Mouse (Mus musculus) lung, adult 18-20 months (tissue): ENCODE results near the gene Nrros.

Experiments used
- DNase-seq, 2 experiments: peaks; one replicate each; pipeline ENCODE4 v3.0.0; 2022; ENCODE audit warnings: mixed read lengths in 2 of 2

The Nrros gene

DNA sequence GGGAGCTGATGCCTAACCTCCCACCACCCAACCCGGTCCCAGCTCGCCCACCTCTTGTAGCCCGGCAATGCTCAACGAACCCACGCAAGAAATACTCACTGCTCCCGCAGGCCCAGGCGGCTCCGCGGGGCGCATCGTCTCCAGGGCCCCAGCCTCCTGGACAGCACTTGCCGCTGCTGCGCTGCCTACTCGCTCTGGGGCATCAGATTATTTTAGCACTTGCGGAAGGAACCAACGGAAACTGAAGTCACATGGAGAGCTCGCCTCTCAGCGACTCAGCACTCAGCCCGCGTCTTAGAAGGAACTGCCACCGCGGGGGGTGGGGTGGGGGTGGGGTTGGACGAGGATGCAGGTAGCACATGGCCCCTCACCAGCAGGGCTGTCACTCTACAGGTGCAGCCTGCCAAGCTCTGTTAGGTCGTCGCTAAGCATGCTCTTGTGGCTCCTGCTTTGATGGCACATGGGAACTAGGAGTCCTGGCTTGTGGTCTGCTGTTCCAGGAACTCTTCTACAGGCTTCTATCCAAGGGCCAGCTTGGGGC, at the start of gene Nrros:
Gene Nrros (minus strand): TSS at position 314 of the 541 bp plus-strand sequence.
- DNase-seq: peak; percentile 69 to 70

DNA sequence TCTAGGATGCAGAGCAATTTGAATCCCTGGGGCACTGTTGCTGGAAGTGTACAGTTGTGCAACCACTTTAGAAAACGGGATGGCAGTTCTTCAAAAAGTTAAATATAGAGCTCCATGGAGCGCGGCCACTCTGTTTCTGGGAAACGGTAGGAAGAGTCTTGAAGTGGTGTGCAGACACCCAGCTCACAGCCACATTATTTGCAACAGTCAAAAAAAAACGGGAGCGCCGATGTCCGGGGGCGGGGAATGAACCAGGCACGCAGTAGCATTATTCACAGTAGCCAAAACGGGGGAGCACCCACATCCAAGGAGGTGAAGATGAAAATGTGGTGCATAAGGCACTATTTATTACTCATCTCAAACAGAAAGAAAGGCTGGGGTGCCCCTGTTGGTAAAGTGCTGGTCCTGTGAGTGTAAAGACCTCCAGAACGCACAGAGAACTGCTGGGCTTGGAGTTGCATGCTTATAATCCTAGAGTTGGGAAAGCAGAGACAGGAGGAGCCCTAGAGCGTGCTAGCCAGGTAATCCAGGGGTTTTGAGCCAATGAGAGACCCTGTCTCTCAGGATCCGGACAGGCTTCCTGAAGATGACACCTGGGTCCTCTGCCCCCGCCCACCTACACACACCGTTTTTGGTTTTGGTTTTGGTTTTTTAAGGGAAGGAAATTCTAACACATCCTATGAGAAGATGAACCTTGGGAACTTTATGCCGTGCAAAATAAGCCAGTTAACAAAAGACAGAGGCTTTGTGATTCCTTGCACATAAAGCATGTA, 49.6 kb upstream of the Nrros start:
- no peak for DNase-seq

DNA sequence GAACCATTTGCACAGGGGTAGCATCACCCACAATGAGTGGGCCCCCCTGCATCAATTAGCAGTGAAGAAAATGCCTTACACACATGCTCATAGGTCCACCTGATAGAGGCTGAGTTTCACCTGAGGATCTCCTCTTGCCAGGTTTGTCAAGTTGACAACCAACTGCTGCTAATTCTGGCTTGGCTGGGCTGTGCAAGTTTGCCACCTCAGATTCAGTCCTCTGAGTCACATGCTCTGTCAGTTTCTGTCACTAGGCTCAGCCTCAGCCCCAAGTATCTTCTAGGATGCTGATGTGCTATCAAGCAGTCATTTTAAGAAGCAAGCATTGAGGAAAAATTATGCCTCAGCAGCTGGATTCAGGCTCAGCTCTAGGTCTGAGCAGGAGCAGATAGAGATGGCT, 48.8 kb upstream of the Nrros start:
- no peak for DNase-seq

DNA sequence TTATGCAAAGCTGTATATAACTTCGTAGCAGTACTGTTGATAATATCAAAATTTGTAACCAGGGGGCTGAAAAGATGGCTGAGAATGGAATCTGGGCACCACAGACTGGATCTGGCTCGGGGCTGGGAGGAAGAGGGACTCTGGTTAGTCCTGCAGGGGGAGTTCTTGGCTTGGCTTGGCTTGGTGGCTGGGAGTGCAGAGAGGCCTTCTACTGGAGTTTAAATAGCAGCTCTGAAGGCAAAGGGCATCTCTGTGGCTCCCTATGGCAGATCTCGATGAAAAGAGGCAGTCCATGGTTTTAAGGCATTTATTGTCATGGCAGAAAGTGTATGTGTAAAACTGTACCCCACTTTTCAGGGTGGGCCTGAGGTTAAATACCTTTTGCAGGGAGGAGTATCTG, 39.5 kb upstream of the Nrros start:
- no peak for DNase-seq

DNA sequence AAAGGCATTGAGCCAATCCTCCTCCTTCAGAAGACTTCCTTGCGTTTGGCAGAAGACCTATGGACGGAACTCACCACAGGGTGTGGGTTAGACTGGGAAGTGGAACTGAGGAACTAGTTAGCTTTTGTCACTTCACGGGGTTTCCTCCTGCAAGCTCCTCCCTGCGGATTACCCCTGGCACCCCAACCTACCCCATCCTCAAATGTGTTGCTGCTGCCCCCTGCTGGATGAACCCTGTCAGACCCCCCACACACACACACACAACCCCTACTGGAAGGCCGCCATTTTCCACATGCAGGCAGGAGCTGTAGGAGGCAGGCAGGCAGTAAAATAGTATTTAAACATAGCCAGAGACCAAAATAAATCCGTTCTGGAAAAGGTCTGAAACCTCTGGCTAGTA, 37.3 kb upstream of the Nrros start:
- DNase-seq: peak; percentile 79 to 80

DNA sequence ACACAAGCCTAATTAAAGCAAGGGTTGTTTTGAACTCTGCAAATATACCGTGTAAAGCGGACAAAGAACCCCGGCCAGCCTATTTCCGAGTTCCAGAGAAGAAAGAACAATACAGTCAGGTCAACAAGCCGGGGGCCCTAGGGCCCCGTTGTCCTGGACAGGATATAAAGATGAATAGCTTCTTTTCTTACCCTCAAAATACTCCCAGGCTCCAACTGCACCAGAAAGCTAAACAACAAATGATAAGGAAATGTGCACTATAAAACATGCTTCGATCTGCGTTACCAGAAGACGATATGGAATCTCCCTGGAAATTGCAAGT, 35.6 kb upstream of the Nrros start:
- DNase-seq: peak in 1 of 2 experiments; percentile 19

DNA sequence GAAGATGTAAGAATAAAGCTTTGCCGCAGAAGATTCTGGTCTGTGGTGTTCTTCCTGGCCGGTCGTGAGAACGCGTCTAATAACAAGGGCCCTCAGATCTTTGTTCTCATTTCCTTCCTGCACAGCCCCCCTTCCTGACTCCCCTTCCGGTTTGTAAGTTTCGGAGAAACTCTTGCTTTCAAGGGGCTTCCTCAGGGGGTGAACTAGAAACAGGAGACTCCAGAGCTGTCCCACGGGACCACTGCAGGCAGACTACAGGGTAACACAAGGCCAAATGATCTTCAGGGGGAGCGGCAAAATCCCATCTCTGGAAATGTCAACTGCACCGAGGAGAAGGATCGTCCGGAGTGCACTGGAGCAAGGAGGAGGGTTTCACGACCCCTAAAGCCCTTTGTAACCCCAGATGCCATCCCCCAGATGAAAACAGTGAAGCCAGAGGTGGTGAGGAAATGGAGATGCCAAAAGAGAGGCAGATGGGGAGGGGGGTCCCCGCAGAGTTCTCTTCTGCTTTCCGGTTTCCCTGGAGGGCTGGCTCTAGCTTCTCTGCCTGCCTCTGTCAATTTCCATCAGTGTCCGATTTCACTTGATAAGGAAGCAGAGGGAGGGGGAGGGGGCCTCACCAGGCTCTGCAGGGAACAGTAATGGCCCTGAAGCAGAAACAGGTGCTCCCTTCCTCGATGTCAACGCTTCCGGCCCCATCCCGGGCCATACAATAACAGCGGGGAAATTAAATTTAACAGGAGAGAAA, 35.0 kb upstream of the Nrros start:
- peak; percentile 41 to 43 for DNase-seq

DNA sequence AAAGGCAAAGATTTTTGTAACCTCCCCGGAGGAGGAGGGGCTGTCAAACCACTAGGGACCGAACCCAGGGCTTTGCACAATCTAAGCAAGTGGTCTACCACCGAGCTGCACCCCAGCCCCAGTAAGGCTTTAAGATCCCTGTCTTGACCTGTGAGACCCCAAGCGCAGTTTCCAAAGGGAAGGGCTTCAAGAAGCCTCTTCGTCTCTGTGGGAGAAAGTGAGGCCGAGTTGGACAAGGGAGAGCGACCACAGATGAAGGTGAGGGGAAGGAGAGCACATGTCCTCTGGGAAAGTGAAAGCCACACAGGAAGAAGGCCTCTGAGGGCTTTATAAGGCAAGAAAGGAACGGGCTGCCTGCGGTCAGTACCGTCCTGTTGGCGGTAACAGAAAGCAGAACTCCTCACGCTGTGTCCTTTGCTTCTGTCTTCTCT, 24.6 kb upstream of the Nrros start:
- peak; percentile 58 to 66 for DNase-seq

DNA sequence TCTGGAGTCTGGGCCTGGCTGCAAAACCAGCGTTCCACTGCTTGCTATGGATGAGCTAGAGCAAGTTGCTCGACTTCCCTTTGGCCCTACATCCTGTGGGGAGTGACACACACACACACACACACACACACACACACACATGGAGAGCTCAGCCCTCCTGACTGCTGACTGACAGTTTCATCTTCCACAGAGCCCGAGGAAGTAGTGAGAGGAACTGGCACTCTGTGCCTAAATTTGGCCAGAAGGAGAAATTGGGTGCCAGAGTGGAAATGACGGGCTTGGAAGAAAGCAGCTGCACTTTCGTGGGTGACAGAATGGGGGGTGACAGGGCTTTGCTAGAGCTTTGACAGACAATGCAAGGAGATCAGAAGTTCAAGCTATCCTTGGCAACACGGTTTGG, 23.7 kb upstream of the Nrros start:
- peak; percentile 49 to 57 for DNase-seq

DNA sequence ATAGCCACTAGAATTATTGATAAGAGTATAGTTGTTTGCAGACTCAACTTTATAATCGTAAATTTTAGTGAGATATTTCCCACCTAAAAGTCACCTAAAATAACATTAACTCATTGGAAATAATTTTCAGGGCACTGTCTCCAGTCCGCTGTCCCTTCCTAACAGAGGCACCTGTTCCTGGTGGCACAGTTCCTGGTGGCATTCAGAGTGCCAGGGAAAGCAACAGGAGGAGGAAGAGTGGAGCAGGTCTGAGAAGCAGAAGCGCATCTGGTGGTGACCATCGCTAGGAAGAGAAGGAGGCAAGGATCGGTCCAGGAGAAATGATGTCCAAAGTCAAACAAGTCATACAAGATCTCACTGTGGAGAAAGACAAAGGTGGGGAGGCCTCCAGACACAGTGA, 20.7 kb upstream of the Nrros start:
- no peak for DNase-seq

DNA sequence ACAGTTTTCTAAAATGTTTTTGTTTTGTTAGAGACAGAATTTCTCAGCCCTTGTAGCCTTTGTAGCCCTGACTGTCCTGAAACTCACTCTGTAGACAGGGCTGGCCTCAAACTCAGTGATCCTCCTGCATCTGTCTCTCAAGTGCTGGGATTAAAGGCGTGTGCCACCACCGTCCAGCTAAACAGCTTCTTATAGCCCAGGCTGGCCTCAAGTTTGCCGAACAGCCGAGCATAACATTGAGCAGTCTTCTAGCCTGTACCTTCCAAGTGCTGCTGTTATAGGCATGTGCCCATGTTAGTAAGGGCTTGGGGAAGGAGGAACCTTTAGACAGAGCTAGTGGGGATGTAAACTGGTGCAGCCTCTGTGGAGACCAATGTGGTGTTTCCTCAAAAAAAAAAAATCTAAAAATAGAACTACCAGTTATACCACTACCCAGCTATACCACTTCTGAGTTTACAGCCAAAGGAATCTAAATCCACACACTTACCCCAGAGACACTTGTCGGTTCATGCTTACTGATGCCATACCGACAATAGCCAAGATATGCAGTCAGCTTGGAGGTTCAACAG, 14.0 kb upstream of the Nrros start, which contains the start of gene Bex6:
Gene Bex6 (plus strand): TSS at position 491 of the 569 bp plus-strand sequence.
- no peak for DNase-seq

DNA sequence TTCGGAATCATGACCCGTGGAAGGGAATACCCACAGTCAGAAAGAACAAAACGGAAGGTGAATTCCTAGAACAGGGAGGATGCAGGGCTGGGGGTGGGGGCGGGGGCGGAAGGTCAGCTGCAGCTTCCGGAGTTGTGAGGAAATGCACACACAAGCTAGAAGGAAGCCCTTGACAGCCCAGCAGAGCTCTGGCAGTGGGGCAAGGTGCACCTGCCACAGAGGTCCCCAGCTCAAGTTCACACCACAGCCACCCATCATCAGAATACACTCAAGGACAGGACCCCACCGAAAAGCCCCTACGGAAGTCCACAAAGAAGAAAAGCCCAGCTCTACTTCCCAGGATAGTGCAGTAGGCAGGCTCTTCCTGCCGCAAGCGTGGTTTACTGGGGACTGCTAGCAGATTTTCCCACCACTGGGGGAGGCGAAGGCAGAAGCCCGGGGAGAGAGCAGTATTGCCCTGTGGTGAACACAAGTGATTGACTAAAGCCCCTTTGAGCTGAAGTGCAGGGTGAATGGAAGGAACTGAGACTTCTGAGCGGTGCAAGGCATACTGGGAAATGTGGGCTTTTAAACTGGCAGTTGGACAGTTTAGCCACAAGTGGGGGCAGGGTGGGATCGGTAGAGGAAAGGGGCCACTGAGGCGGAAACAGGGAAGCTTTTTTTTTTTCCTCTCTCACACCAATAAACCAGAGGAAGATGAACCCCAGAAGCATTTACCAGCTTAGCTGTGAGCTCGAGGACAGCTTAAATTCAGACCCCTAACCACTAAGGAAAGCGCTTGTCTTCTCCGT, 11.7 kb upstream of the Nrros start:
- peak; percentile 31 to 54 for DNase-seq

DNA sequence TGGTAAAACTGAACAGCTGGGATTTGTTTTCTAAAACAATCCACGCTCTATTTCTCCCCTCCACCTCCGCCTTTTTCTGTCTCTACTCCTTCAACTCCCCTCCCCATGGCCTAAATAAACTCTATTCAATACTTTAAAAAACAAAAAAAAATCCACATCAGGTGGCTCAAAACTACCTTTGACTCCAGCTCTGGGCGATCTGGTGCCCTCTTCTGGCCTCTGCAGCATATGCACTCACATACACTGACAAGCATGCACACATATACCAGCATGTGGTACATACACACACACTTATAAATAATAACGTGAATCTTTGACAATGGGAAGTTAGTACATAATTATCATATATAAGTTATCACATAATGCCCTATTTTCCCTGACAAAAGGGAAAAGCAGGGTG, 9.6 kb upstream of the Nrros start:
- DNase-seq: no peak

DNA sequence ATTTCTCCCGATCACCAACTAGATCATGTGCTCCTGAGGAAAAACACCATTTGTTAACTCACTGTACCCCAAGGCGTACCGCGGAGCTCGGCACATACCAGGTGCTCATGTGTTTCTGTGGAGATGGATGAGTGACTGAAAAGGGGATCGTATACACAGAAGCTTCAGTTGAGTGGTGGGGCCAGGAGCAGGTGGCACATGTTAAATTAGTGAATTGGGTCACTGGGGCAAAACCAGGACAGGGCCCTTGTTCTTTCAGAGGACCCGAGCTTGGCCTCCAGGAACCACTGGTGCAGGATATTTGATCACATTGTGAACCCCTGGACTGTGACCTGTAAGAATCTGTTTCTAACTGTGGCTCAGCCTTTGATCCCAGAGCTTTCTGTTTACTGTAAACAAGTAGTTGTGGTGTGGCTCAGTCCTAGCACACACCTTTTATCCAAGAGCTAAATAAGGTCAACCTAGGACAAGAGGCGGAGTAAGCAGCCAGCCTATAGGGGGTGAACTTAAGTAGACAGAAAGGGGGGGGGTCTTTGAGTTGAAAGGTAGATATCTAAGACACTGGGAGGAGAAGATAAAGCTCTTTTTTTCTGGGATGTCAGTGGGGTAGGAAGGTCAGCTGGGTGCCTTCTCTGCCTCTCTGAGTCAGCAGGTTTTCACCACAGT, 9.1 kb upstream of the Nrros start:
- no peak for DNase-seq

DNA sequence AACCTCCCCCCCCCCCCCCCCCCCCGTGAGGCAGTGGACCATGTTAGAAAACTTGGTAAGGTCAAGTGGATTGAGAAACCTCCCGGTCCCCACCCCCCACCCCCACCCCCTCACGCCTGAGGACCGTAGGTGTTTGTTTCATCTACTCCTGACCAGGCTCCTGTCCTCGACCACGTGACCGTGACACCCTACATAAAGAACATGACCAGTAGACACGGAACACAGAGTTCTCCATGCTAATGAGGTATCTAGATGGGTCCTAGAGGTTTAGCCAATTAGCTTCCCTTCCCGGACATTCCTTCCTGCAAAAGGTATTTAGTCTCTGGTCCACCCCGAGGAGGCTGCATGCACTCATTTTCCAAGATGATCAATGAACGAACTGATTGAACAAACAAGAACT, 8.0 kb upstream of the Nrros start:
- DNase-seq: no peak

DNA sequence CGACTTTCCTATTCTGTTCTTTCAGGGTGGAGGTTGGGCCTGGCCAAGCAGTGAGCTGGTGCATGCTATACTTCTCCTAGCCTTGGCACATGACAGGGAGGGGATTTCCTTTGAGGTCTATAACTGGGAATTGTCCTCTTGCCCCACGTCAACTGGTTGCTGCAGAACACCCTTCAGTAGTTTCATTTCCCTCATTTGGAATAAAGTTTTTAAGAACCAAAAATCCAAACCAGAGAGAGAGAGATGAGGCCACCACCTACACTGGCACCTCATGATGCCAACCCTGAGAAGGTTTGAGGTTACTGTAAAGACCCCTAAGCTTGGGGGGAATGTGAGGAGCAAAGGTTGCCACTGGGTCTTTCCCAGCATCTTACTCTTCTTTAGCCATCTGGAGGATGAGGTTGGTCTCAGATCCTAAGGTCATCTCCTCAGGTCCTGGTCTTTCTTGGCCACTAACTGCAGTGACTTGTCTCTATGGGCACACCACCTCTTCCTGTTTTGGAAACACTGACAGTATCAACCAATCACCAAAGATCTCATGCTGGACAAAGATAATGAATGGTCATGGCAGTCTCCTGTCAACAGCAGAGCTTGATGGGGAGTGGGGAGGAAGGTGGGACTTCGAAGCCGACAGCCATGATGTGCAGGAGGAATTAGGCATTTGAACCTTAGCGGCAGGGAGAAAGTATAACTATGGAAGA, 5.8 kb upstream of the Nrros start:
- DNase-seq: no peak

DNA sequence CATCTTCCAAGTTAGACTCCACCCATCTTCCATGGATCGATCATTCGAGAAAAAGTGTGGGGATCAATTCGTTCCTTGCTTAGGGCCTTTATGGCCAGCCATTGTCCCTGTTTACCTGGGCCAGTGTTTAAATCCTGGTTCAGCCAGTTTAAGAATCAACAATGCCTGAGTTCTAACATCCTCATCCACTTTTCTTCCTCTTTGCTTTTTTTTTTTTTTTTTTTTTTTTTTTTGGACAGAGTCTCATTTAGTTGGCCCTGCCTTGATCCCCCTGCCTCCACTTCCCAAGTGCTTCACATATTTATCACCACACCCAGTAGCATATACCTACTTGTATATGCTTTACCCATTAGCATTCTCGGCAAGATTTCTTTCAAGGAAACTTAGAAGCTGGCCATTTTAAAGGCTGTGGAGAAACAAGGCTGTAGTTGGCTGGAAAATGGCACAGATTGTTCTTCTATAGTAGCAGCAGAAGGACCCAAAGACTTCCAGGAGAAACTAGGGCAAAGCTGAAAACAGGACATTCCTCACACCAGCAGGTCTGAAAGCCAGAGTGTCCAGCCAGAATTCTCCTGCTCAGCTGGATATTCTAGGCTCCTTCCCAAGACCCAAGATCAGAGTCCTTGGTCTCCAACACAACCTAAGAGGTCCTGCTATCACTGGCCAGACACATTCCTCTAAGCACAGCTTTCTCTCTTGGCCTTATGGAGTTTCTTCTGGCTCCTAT, 2.6 kb upstream of the Nrros start:
- no peak for DNase-seq

DNA sequence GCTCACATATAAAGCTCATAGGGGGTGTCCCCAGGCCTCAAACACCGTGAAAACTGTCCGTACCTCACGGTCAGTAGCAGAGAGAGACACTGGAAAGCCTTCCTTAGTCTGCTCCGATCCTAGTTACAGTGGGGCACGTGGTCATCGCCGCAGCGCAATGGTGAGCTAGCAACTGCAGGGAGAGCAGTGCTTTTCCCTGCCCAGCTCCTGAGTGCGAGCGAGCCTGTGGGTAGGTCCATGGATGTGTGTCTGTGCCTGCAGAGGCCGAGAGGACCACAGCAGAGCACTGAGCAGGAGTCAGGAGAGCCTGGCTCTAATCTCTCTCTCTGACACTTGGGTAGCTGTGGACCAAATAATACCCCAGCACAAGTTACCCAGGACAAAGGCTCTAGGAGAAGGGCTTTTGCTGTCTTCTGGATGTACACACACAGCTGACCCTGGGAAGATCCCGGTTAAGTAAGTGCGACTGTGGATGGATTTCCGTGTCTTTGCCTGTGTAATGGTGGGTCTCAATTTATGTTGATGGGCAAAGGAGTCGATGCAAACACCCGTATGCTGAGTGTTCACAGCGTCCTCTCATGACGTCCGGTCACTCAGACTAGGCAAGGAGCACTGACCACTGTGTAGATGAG, 882 bp downstream of the Nrros start:
- DNase-seq: peak; percentile 29 to 48

DNA sequence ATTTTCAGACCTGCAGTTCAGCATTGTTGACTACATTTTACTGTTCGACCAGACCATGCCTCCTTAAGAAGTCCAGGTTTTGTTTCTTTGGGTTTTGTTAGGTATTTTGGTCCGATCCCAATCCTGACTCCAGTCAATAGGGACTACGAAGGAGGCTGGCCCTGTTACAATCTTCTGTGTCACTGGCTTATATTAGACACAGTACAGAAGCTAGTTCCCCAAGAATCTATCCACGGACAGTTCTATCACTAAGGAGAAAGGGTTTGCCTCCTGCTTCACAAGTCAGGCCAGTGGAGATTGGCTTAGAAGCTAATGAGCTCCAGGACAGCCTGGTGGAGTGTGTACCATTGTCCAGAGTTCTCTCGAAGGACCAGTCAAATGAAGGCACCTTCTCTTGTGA, 1.5 kb downstream of the Nrros start:
- DNase-seq: no peak

DNA sequence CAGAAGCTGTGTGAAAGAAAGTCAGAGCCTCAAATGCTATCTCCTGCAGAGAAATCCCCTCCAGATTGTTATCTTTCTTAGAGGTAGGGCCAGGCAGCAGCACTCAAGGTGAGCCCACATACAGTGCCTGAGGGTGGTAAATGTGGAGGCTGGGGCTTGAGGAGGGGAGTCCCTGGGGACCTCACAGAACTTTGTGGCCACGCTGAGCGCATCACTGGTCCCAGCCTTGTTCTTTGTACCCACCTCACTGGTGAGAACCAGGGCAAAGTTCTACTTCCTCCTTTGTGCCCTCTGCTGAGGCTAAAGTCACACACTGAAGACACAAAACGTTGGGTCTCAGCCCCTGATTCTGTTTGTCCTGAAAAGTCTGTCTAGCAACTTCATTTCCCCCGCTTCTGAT, 2.0 kb downstream of the Nrros start:
- peak; percentile 32 to 55 for DNase-seq
